Mouse (Mus musculus): ENCODE data around the gene Harbi1. TPM values are rescaled to one million over a fixed set of nuclear protein-coding genes. Genes with fewer than 3 reads are reported as not detected.

Harbi1 gene
- 22.7 and 23.6 TPM in 2 replicates for polyA plus RNA-seq (2016; fragmentation: Nextera tagmentation; extraction: Ambion mirVana)

DNA sequence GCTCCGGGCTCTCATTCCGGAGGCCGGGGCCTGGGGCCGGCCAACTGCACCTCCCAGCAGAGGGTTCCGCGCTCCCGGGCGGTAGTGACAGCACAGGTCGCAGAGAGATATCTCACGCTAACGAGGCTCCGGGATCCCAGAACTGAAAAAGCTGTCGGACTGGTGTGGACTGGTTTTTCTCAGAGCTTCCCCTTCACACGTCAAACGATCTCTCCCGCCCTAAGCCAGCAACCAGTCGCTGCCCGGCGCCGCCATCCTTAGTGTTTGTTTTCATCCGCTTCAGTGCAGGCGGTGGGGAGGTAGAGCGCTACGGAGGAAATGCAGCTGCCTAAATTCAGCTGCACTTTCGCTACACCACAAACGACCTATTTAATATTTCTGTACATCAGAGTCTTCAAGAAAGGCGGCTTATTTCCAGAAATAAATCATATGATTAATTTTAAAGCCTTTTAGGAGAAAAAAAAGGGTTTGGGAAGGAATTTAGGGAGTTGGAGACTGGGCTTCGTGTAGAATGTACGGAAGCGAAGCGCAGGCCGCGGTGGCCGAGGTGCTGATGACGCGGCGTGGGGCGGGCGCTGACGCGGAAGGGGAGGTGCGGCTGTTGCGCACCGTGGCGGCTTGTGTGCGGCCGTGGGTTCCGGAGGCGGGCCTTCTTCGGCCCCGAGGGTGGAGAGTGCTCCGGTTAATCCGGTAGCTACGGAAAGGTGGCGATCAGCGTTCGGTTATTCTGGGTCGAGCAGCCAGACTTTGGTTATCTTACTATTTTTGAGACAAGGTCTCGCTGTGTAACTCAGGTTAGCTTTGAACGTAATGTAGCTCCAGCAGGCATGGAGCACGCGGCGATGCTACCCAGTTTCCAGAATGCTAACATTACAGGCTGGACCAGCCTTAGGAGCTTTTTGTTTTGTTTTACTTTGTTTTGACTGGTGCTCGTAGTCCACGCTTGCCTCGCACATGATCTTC is at the start of gene Harbi1, which contains the start of gene Atg13:
Harbi1 (plus strand) TSS at position 581 of the 963 bp plus-strand sequence.
Atg13 (minus strand) TSS at position 305 of the 963 bp plus-strand sequence.
- Histone ChIP-seq H3K4me1 (peaks cover 16% of the 10 kb centered on the region), H3K27ac (replicated peaks) (peak within 1 kb of the TSS; percentile 71), H3K36me3 (no peaks in the 10 kb centered on the region), H3K9me3 (no peaks in the 10 kb centered on the region), H3K4me2 (replicated peaks) (peak within 1 kb of the TSS; percentile 92), H3K4me3 (peak within 1 kb of the TSS; percentile 94), H3K27me3 (no peaks in the 10 kb centered on the region), H3K9ac (replicated peaks) (peak within 1 kb of the TSS; percentile 78)
- ATAC-seq (ENCODE audit: low FRiP score, low read depth), result peak; percentile 98
- under 1% methylated on average over 66 of the region's 66 CpGs for WGBS

DNA sequence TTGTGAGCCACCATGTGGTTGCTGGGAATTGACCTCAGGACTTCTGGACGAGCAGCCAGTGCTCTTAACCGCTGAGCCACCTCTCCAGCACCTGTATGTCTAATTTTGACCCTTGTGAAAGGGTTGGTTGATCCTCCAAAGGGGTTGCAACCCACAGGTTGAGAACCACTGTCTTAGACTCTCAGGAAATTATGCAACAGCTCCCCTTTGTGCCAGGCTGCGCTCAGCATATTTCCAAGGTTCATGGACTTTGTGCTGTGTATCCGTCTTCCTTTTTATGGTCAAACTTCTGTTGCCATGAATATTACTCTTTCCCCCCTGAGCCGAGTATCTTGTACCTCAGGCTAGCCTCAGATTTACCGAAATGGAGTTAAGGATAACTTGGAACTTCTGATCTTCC is 49.7 kb upstream of the Harbi1 start:
- WGBS, result 91% methylated on average over 6 of the region's 6 CpGs
- ATAC-seq (ENCODE audit: low FRiP score, low read depth), result no peak
- H3K36me3 ChIP-seq, result peaks cover 71% of the 10 kb centered on the region

DNA sequence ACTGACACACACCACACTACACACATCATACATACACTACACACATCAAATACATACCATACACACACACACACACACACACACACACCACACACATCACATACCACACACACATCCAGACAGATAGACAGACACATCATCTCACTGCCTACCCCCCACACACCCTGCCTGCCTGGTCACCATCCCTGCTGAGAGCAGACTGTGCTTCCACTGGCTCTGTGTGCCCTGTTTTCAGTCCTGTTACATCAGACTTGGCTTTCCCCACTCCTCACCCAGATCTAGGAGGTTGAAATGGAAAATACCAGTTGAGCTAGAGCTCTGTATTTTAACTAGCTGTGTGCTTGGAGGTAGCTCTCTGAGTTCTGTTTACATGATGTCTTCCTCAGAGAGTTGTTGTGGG is 45.9 kb upstream of the Harbi1 start:
- Histone ChIP-seq H3K4me3 (no peak overlapping the region), H3K27me3 (no peaks in the 10 kb centered on the region), H3K9me3 (no peaks in the 10 kb centered on the region), H3K4me1 (no peaks in the 10 kb centered on the region), H3K9ac (replicated peaks) (no peak overlapping the region), H3K36me3 (peaks cover 78% of the 10 kb centered on the region), H3K27ac (replicated peaks) (no peak overlapping the region), H3K4me2 (replicated peaks) (no peak overlapping the region)
- ATAC-seq (ENCODE audit: low FRiP score, low read depth), result no peak

More for the DNA sequence above, 49.7 kb upstream of the Harbi1 start:
- Histone ChIP-seq H3K27me3 (no peaks in the 10 kb centered on the region), H3K27ac (replicated peaks) (no peak overlapping the region), H3K4me3 (no peak overlapping the region), H3K4me1 (no peaks in the 10 kb centered on the region), H3K9me3 (no peaks in the 10 kb centered on the region), H3K4me2 (replicated peaks) (no peak overlapping the region), H3K9ac (replicated peaks) (no peak overlapping the region)

DNA sequence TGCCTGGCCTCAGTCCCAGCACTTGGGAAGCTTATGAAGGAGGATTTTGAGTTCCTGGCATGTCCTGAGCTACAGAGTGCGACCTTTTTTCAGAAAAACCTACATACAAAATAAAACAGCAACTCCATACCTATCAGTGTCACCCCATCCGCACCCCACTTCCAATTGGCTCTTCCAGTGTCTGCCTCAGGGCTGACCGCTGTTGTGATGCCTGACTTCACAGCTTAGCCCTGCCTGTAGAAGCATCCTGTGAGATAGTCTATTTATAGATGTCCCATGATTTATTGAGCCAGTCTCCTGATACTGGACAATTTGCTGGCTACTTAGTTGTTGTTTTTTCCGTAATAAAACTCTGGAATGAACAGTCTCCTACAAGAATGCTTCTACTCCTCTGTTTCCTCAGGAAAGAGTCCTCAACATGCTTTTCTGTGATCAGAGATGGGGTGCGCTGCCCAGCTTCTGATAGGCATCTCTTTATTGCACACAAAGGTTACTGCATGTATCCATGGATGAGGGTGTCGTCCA is 44.2 kb upstream of the Harbi1 start:
- WGBS, result 95% methylated on average over 6 of the region's 6 CpGs
- no peak for ATAC-seq (ENCODE audit: low FRiP score, low read depth)
- H3K9ac ChIP-seq (replicated peaks), result no peak overlapping the region
- H3K4me2 ChIP-seq (replicated peaks), result no peak overlapping the region
- H3K27me3 ChIP-seq, result no peaks in the 10 kb centered on the region
- no peaks in the 10 kb centered on the region for H3K9me3 ChIP-seq
- peaks cover 88% of the 10 kb centered on the region for H3K36me3 ChIP-seq
- H3K27ac ChIP-seq (replicated peaks), result no peak overlapping the region
- no peaks in the 10 kb centered on the region for H3K4me1 ChIP-seq
- H3K4me3 ChIP-seq, result no peak overlapping the region

DNA sequence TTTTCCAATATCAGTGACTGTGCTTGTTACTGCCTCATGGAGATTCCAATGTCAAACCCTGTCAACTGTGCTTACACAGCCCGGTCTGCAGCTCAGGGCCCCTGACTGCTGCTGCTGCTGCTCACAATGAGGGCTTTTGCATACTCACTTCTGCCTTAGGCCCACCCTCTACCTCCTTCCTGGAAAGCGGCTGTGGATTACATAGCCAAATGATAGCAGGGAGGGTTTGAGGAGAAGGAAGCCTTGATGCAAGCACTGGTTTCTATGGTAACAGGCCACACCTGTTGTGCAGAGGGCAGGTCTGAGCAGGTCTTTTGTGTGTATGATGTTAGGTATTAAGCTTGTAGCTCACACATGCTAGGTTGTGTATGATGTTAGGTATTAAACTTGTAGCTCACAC is 42.9 kb upstream of the Harbi1 start:
- no peak for ATAC-seq (ENCODE audit: low FRiP score, low read depth)
- WGBS, result 77% methylated on average over 2 of the region's 2 CpGs
- Histone ChIP-seq H3K9me3 (no peaks in the 10 kb centered on the region), H3K27me3 (no peaks in the 10 kb centered on the region), H3K4me1 (no peaks in the 10 kb centered on the region), H3K27ac (replicated peaks) (no peak overlapping the region), H3K4me2 (replicated peaks) (no peak overlapping the region), H3K9ac (replicated peaks) (no peak overlapping the region), H3K36me3 (peaks cover 77% of the 10 kb centered on the region), H3K4me3 (no peak overlapping the region)

DNA sequence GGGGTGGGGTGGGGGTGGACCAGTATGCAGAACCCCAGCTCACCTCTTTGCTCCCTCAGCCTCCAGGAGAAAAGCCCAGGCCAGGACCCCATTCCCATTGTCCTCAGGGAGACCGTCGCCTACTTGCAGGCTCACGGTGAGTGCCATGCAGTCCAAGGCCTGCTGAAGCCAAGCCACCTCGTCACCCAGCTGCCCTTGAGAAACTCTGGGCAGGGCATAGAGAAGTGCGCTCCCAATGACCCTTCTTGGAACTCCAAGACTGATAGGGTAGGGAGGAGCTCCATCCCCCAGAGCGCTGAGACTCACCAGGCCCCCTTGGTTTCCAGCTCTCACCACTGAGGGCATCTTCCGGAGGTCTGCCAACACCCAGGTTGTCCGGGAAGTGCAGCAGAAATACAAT is 41.3 kb upstream of the Harbi1 start:
- 91% methylated on average over 8 of the region's 8 CpGs for WGBS
- Histone ChIP-seq H3K4me3 (no peak overlapping the region), H3K4me2 (replicated peaks) (no peak overlapping the region), H3K27me3 (no peaks in the 10 kb centered on the region), H3K36me3 (peaks cover 71% of the 10 kb centered on the region), H3K9me3 (no peaks in the 10 kb centered on the region), H3K9ac (replicated peaks) (no peak overlapping the region), H3K27ac (replicated peaks) (no peak overlapping the region), H3K4me1 (no peaks in the 10 kb centered on the region)
- ATAC-seq (ENCODE audit: low FRiP score, low read depth), result no peak

DNA sequence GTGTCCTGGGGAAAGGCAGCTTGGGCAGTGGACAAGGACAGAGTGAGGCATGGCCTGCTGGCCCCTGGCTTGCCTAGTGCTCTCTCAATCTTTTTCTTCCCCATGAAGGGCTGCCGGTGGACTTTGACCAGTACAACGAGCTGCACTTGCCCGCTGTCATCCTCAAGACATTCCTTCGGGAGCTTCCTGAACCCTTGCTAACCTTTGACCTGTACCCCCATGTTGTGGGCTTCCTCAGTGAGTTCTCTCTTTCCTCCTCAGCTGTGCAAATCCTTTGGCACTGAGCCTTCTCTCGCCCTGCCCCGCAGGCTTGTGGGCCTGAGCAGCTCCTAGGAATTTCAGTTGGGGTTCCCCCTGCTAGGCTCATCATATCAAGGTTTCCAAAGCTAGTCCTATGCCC is 40.6 kb upstream of the Harbi1 start:
- Histone ChIP-seq H3K4me2 (replicated peaks) (no peak overlapping the region), H3K9ac (replicated peaks) (no peak overlapping the region), H3K4me1 (no peaks in the 10 kb centered on the region), H3K27me3 (no peaks in the 10 kb centered on the region), H3K9me3 (no peaks in the 10 kb centered on the region), H3K27ac (replicated peaks) (no peak overlapping the region), H3K36me3 (peaks cover 71% of the 10 kb centered on the region), H3K4me3 (no peak overlapping the region)
- WGBS, result 92% methylated on average over 6 of the region's 6 CpGs
- ATAC-seq (ENCODE audit: low FRiP score, low read depth), result no peak

DNA sequence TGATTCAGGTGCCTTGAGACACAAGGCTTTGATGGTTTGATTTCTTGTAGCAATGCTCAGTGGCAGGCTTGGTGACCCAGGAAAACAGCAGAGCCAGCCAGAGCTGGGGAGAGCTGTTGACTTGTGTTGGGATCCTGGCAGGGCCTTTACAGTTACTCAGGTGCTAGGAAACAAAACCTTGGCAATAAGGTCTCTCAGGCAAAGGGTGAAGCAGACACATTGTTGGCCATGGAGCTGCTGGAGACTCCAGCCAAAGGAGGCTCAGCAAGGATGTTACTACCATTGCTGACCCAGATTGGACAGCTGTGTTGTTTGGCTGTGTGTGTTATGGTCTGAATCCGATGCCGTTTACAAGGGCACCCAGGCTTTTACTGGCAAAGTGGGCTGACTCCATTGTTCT is 37.1 kb upstream of the Harbi1 start:
- H3K9ac ChIP-seq (replicated peaks), result no peak overlapping the region
- no peaks in the 10 kb centered on the region for H3K9me3 ChIP-seq
- H3K36me3 ChIP-seq, result peaks cover 77% of the 10 kb centered on the region
- no peak overlapping the region for H3K4me3 ChIP-seq
- H3K27ac ChIP-seq (replicated peaks), result no peak overlapping the region
- H3K4me1 ChIP-seq, result no peaks in the 10 kb centered on the region
- no peak overlapping the region for H3K4me2 ChIP-seq (replicated peaks)
- no peak for ATAC-seq (ENCODE audit: low FRiP score, low read depth)
- H3K27me3 ChIP-seq, result no peaks in the 10 kb centered on the region
- WGBS, result 96% methylated on average over 2 of the region's 2 CpGs

DNA sequence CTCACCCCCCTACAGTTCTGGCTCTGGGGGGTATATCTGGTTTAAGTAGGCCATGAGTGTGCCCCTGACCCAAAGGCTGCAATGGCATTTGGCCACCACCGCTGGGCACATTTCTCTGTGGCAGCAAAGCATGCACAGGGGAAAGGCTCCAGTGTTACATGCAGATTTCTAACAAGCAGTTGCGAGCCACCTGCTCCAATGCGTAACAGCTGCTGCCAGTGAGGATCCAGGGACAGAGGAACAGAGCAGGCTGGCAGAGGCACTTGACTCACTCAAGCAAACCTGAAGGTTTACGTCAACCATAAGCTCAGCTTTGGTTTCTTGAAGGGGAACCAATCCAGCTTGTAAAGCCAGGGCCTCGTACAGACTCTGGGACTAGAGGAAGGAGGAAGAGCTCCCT is 35.8 kb upstream of the Harbi1 start:
- peaks cover 76% of the 10 kb centered on the region for H3K36me3 ChIP-seq
- no peaks in the 10 kb centered on the region for H3K4me1 ChIP-seq
- H3K9me3 ChIP-seq, result no peaks in the 10 kb centered on the region
- 96% methylated on average over 5 of the region's 5 CpGs for WGBS
- no peak overlapping the region for H3K27ac ChIP-seq (replicated peaks)
- no peak overlapping the region for H3K4me2 ChIP-seq (replicated peaks)
- no peak for ATAC-seq (ENCODE audit: low FRiP score, low read depth)
- H3K27me3 ChIP-seq, result no peaks in the 10 kb centered on the region
- H3K4me3 ChIP-seq, result no peak overlapping the region
- no peak overlapping the region for H3K9ac ChIP-seq (replicated peaks)

DNA sequence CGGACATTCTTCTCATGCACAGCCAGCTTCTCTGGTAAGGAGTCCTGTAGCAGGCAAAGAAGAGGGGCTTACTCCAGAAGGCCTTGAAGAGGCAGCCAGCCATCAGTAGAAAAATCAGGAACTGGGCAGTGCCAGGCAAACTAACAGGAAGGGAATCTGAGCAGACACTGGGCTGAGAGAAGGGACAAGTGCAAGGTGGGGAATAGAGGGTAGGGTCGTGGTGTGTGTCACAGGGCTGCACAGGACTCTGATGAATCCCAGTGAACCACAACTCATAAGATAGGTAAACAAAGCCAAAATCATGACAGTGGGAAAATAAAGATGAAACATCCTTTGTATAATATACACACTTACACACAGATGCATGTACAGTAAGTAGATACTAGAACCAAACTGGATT is 34.2 kb upstream of the Harbi1 start:
- H3K4me1 ChIP-seq, result no peaks in the 10 kb centered on the region
- ATAC-seq (ENCODE audit: low FRiP score, low read depth), result no peak
- H3K27me3 ChIP-seq, result no peaks in the 10 kb centered on the region
- H3K9ac ChIP-seq (replicated peaks), result no peak overlapping the region
- no peaks in the 10 kb centered on the region for H3K9me3 ChIP-seq
- no peak overlapping the region for H3K4me2 ChIP-seq (replicated peaks)
- no peak overlapping the region for H3K27ac ChIP-seq (replicated peaks)
- 78% methylated on average over 2 of the region's 2 CpGs for WGBS
- H3K4me3 ChIP-seq, result no peak overlapping the region
- peaks cover 74% of the 10 kb centered on the region for H3K36me3 ChIP-seq

DNA sequence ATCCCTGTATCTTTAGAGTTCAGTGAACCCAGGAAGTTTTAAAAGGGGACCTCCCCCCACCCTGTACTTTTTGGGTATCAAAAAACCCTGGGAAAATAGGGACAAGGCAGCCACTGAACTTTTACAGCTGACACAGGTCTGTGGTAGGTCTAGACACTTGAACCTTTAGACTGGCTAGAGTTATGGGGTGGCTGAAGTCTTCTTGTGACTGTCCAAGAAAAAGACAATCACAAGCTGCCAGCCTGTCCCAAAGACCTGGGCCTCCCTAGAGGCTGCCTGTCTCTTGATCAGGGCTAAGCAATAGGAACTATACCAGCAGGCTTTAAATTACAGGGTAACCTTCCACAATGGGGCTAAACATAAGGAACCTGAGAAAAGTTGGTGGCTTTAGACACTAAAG is 33.7 kb upstream of the Harbi1 start:
- Histone ChIP-seq H3K9me3 (no peaks in the 10 kb centered on the region), H3K4me3 (no peak overlapping the region), H3K4me1 (no peaks in the 10 kb centered on the region), H3K27me3 (no peaks in the 10 kb centered on the region), H3K4me2 (replicated peaks) (no peak overlapping the region), H3K9ac (replicated peaks) (no peak overlapping the region), H3K27ac (replicated peaks) (no peak overlapping the region), H3K36me3 (peaks cover 79% of the 10 kb centered on the region)
- ATAC-seq (ENCODE audit: low FRiP score, low read depth), result no peak

DNA sequence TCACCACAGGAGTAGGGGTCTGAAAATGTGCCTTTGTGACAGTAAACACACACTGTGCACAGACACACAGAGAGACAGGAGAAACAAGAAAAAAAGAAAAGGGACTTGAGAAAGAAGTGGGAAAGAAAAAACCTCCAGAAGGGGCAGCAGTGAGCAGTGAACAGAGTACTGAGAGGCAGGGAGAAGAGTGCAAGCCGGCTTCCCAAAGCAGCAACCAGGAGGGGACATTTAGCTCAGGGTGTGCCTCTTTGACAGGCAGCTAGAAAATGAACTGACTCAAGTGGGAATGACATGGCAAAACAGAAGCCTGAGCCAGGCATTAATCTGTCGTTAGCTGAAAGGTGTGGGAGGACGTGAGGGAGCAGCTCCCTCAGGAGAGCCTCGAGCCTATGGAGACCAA is 27.8 kb upstream of the Harbi1 start:
- Histone ChIP-seq H3K4me3 (no peak overlapping the region), H3K27me3 (no peaks in the 10 kb centered on the region), H3K27ac (replicated peaks) (no peak overlapping the region), H3K36me3 (peaks cover 77% of the 10 kb centered on the region), H3K9me3 (no peaks in the 10 kb centered on the region), H3K4me2 (replicated peaks) (no peak overlapping the region), H3K4me1 (no peaks in the 10 kb centered on the region), H3K9ac (replicated peaks) (no peak overlapping the region)
- 57% methylated on average over 4 of the region's 4 CpGs for WGBS
- ATAC-seq (ENCODE audit: low FRiP score, low read depth), result no peak
